Mouse (Mus musculus): ENCODE results near the gene Arhgef2. TPM values are rescaled to one million over a fixed set of nuclear protein-coding genes. Genes with fewer than 3 reads are reported as not detected.

The Arhgef2 gene
- total RNA-seq, 2 experiments from 2014 or later = 258 to 259 TPM

- DNase-seq (ENCODE audit: low spot score in 2 of 2) = no peak
These were observed 14.6 kb downstream of the Arhgef2 start for GRCm38 (mm10) chr3:88620146-88620991.

DNA sequence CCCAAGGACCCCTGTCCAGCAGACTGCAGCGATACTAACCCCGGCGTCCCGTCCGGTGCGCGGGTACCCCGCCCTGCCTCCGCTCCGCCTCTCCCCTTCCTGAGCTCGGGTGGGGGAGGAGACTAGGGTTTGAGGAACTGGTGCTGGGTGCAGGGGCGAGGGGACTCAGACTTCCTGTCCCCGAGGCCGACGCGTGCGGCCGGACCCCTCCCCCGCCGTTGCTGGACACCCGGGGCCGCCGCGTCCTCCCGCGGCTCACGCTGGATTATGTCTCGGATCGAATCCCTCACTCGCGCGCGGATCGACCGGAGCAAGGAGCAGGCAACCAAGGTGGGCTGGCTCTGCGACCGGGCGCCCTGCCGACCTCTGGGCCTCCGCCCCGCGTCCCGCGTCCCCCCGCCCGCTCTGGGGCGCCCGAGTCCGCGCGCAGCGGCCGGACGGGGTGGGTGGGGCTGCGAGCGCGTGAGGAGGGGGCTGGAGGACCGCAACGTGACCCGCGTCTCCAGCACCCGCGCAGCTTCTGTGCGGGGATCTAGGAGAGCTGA is 15.3 kb downstream of the Arhgef2 start:
- DNase-seq (ENCODE audit: low spot score in 2 of 2) = peak in 1 of 2 experiments; percentile 52

GRCm38 (mm10) chr3:88621537-88622112 is 15.9 kb downstream of the Arhgef2 start:
- no peak for DNase-seq (ENCODE audit: low spot score in 2 of 2)

GRCm38 (mm10) chr3:88622113-88622940 is 16.6 kb downstream of the Arhgef2 start:
- DNase-seq (ENCODE audit: low spot score in 2 of 2) = no peak

DNA sequence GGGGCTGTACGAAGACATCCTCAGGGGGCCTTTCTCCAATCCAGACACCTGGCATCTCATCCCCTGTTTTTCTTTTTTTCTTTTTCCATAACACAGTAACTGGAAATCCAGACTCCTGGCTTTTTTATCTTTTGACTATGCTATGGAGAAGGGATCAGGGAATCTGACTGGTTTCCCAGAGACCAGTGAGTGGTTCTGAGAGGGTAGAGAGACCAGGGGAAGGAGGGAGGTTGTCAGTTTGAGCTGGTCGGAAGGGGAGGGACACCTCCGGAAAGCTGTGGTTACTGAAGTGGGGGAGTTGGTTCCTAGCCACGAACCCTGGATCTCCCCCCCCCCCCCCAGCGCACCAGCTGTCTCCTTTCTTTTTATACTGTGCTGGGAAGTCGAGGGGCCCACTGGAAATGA is 17.2 kb downstream of the Arhgef2 start:
- no peak for DNase-seq (ENCODE audit: low spot score in 2 of 2)

- DNase-seq (ENCODE audit: low spot score in 2 of 2) = no peak
These were observed 17.8 kb downstream of the Arhgef2 start for GRCm38 (mm10) chr3:88623346-88624135.

- no peak for DNase-seq (ENCODE audit: low spot score in 2 of 2)
These were observed 18.6 kb downstream of the Arhgef2 start for GRCm38 (mm10) chr3:88624324-88624723.

DNA sequence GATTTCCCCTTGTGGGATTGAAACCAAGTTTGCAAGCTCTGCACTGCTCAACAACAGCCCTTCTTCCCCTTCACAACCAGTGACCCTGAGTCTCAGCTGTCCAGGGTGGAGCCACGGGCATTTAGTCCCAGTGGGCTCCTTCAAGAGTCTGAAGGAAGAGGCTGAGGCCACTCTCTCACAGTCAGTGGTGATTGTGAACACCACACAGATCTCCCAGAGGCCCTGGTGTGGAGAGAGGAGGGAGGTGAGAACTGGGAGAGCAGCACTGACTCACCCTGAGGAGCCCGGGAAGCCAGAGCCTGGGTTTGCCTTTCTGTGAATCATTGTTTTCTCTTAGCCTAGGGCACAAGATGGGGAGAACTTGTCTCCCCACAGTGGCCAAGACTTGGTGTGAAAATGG is 19.2 kb downstream of the Arhgef2 start:
- DNase-seq (ENCODE audit: low spot score in 2 of 2) = no peak

GRCm38 (mm10) chr3:88625531-88625930 is 19.8 kb downstream of the Arhgef2 start:
- no peak for DNase-seq (ENCODE audit: low spot score in 2 of 2)

GRCm38 (mm10) chr3:88626316-88626715 is 20.6 kb downstream of the Arhgef2 start:
- DNase-seq (ENCODE audit: low spot score in 2 of 2) = no peak

DNA sequence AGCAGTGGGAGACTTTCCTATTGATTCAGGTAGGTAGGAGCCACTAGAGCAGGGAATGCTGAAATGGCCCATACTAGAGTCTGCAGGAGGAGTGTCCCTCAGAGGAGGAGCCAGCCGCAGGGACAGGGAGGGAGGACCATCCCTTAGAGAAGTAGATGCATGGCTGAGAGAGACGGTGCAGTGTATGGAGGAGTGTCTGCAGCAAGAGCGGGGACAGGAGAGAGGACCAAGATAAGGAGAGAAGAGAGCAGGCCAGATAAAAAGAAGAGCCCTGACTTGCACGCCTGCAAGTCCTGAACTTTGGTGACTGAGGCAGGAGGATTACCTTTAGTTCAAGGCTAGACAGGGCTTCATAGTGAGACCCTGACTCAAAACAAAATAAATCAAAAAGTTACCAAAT is 21.3 kb downstream of the Arhgef2 start:
- no peak for DNase-seq (ENCODE audit: low spot score in 2 of 2)

DNA sequence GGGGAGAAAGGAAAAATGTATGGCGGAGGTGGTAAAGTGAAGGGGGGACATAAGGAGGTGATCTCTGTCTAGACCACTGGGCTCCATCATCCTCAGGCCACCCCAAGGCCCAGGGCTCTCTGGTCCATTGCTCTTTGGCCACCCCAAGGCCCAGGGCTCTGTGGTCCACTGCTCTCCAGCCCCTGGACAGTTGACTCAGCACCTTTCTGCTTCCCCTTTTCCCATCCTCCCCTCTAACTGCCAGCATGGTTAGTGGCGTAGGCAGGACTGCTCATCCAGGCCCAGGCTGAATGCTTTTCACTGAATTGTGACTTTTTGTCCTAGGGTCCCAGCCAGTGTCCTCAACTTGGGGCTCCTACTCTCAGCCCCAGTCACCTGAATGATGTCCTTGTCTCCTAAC is 21.8 kb downstream of the Arhgef2 start:
- no peak for DNase-seq (ENCODE audit: low spot score in 2 of 2)

- DNase-seq (ENCODE audit: low spot score in 2 of 2) = no peak
These were observed 23.0 kb downstream of the Arhgef2 start for GRCm38 (mm10) chr3:88628766-88629165.

GRCm38 (mm10) chr3:88629244-88629643 is 23.5 kb downstream of the Arhgef2 start:
- DNase-seq (ENCODE audit: low spot score in 2 of 2) = peak; percentile 64 to 88

DNA sequence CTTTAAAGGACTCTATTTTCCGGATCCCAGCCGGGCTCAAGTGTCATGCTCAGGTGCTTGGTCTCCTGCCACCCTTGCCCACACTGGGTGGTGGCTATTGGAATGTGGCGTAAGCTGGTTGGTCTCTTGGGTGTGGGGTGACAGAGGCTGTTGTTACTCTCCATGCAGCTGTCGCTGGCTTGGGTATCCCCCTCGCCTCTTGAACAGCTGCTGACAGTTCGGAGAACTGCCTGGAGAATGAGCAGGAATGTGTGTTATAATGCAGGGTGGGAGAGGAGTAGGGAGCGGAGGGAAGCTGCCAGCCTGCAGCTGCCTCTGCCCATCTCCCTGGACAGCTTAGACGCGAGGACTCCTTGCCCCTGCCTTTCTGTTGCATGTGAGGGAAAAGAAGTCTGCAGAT is 24.3 kb downstream of the Arhgef2 start:
- no peak for DNase-seq (ENCODE audit: low spot score in 2 of 2)

DNA sequence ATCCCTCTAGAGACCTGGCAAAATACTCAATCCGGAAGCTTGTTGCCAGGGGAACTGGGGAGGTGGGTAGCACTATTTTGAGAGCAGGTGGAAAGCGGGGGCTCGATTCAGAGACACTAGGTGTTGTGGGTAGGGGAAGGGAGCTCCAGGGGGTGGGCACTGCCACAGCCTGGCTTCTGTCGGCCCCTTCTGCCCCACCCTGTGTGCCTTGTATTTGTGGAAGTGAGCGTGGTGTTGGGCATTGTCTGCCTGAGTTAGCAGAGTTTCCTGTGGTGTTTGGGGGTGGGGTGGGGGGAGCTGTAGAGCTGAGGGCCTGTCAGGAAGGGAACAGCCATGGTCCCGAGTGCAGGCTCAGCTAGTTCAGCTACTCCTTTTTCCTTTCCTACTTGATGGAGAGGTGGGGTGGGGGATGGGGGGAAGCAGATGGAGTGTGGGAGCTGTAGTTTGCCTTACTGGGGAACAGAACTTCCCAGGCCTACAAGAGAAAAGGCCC is 25.1 kb downstream of the Arhgef2 start:
- DNase-seq (ENCODE audit: low spot score in 2 of 2) = no peak

- DNase-seq (ENCODE audit: low spot score in 2 of 2) = no peak
These were observed 26.3 kb downstream of the Arhgef2 start for GRCm38 (mm10) chr3:88631921-88632587.

- DNase-seq (ENCODE audit: low spot score in 2 of 2) = no peak
These were observed 27.3 kb downstream of the Arhgef2 start for GRCm38 (mm10) chr3:88633056-88633455.

- no peak for DNase-seq (ENCODE audit: low spot score in 2 of 2)
These were observed 29.9 kb downstream of the Arhgef2 start for GRCm38 (mm10) chr3:88635506-88636275.

Measured in layer of hippocampus, postnatal 14 days (tissue).